Mouse (Mus musculus) hindbrain, embryonic 10.5 days (tissue): ENCODE data around the gene Krtap9-3. TPM values are rescaled to one million over a fixed set of nuclear protein-coding genes. Genes with fewer than 3 reads are reported as not detected.
"Not testable (repeated sequence)": the region's sequence is repeated elsewhere in the genome, so short reads cannot be mapped to it uniquely, and the experiment has no call there.

Source experiments
- DNase-seq: peaks from one replicate; pipeline ENCODE4 v3.0.0-alpha.2; 2017; ENCODE audit warnings: low spot score
- H3K27ac ChIP-seq: fragments of 300-500 bp; sonication (generic); 2 replicates; pipeline ENCODE4 v1.5.1; 2016; ENCODE audit warnings: mild to moderate bottlenecking, moderate library complexity
- H3K27me3 ChIP-seq: fragments of 300-500 bp; sonication (generic); 2 replicates; pipeline ENCODE4 v1.6.1; 2016; ENCODE audit warnings: mild to moderate bottlenecking; ENCODE audit not compliant: poor library complexity, insufficient read depth, severe bottlenecking
- H3K36me3 ChIP-seq: fragments of 300-500 bp; sonication (generic); 2 replicates; pipeline ENCODE4 v1.6.1; 2016; ENCODE audit warnings: mild to moderate bottlenecking, moderate library complexity
- H3K4me1 ChIP-seq: fragments of 300-500 bp; sonication (generic); replicated peaks from 2 replicates; pipeline ENCODE4 v1.6.1; 2016; ENCODE audit warnings: mild to moderate bottlenecking
- H3K4me3 ChIP-seq: fragments of 300-500 bp; sonication (generic); 2 replicates; pipeline ENCODE4 v1.5.1; 2016; ENCODE audit warnings: mild to moderate bottlenecking, moderate library complexity
- H3K9me3 ChIP-seq: fragments of 300-500 bp; sonication (generic); 2 replicates; pipeline ENCODE4 v1.6.1; 2016; ENCODE audit warnings: mild to moderate bottlenecking, moderate library complexity
- WGBS: fragments of 180-500 bp; shearing (Covaris S2); methylation state at CpG from one replicate; pipeline ENCODE4 v1.1.7; 2016; 5-methylcytosine and 5-hydroxymethylcytosine counted together
- polyA plus RNA-seq: library from polyadenylated mRNA; unstranded; fragments of >200 nt; fragmentation: Nextera tagmentation; extraction: Ambion mirVana; gene quantifications from 2 replicates; pipeline ENCODE4 v1.2.1, GENCODE M21; 2016

Krtap9-3 gene
- not detected in 2 replicates for polyA plus RNA-seq

DNA sequence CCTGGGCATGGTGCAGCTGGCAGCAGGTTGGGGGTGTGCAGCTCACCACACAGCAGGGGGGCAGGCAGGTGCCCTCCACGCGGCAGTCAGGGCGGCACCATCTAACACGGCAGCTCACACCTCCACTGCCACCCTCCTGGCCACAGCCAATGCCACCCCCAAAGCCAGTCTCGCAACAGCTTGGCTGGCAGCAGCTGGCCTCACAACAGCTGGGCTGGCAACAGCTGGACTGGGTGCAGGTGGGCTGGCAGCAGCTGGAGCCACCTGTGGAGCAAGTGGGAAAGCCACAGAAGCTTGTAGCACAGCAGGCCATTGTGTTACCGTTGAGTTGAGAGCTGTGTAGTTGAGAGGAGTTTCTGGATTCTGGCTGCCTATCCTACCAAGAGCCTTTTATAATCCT lies at the start of gene Krtap9-3:
Krtap9-3 (minus strand) TSS at position 364 of the 400 bp plus-strand sequence.
- 81% methylated on average over 6 of the region's 6 CpGs for WGBS
- H3K4me3 ChIP-seq: not testable (repeated sequence)

DNA sequence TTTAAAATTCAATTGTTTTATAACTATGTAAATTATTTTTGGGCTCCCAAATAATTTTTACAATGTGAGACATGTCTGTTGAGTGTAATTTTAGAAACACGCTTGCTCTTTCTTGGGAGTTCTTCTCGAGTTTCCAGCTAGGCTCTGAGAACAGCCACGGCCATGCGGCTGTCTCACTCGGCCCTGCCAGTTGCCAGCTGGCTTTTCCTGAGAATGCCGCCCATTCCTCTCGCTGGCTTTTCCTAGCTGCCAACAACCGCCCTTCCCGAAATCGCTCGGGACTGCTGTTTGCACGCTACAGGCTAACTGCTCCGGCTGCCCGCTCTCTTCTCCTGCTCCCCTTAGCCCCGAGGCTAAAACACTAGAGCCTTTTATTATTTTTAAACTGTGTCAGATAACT lies 48.5 kb upstream of the Krtap9-3 start:
- H3K27ac ChIP-seq: no peak overlapping the region
- no peaks in the 10 kb centered on the region for H3K27me3 ChIP-seq
- 90% methylated on average over 15 of the region's 15 CpGs for WGBS
- no peaks in the 10 kb centered on the region for H3K9me3 ChIP-seq
- H3K36me3 ChIP-seq: no peaks in the 10 kb centered on the region
- no peak for DNase-seq
- no peak overlapping the region for H3K4me3 ChIP-seq
- no peaks in the 10 kb centered on the region for H3K4me1 ChIP-seq

More for the DNA sequence above, at the start of gene Krtap9-3:
- H3K27me3 ChIP-seq, H3K4me1 ChIP-seq, H3K9me3 ChIP-seq, H3K27ac ChIP-seq, DNase-seq, H3K36me3 ChIP-seq: not testable (repeated sequence)

- no peaks in the 10 kb centered on the region for H3K9me3 ChIP-seq
- WGBS: 83% methylated on average over 3 of the region's 3 CpGs
- no peak overlapping the region for H3K27ac ChIP-seq
- H3K36me3 ChIP-seq: no peaks in the 10 kb centered on the region
- no peak for DNase-seq
- no peak overlapping the region for H3K4me3 ChIP-seq
- no peaks in the 10 kb centered on the region for H3K4me1 ChIP-seq
- H3K27me3 ChIP-seq: no peaks in the 10 kb centered on the region
Observed at GRCm38 (mm10) chr11:99644351-99644750, 46.4 kb upstream of the Krtap9-3 start.

DNA sequence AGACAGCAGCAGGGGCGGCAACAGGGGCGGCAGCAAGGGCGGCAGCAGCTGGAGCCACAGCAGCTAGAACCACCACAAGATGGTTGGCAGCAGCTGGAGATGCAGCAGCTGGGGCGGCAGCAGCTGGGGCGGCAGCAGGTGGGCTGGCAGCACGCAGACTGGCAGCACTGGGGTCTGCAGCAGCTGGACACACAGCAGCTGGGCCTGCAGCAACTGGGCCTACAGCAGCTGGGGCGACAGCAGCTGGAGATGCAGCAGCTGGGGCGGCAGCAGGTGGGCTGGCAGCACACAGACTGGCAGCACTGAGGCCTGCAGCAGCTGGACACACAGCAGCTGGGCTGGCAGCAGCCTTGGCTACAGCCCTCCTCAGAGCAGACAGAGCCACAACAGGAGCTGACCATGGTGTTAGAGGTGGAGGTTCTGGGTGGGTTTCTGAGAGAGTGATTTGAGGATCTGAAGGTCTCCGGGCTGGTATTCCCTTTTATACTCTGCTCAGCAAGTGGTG lies 45.8 kb upstream of the Krtap9-3 start, which contains the start of gene Krtap4-7:
Krtap4-7 (minus strand) TSS at position 455 of the 505 bp plus-strand sequence.
- not testable (repeated sequence) for H3K4me1 ChIP-seq, H3K27ac ChIP-seq, H3K4me3 ChIP-seq, H3K9me3 ChIP-seq, H3K27me3 ChIP-seq, H3K36me3 ChIP-seq, DNase-seq
- 81% methylated on average over 9 of the region's 9 CpGs for WGBS

DNA sequence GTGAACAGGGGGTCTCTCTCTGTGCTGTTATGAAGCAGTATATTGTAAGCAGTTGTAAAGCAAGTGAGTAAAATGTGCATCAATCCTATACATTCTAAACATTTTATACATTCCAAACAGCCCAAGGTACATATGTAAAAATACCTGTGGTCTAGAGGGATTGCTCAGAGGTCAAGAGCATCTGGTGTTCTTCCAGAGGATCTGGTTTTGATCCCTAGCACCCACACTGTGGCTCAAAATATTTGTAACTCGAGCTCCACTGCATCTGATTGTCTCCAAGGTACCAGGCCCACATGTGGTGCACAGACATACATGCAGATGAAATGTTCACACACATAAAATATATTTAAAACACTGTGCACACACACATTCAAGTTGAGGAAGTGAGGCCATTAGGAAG lies 43.0 kb upstream of the Krtap9-3 start:
- Histone ChIP-seq H3K27me3 (no peaks in the 10 kb centered on the region), H3K36me3 (no peaks in the 10 kb centered on the region), H3K4me1 (no peaks in the 10 kb centered on the region), H3K4me3 (no peak overlapping the region), H3K9me3 (no peaks in the 10 kb centered on the region), H3K27ac (no peak overlapping the region)
- 48% methylated on average over 1 of the region's 1 CpGs for WGBS
- DNase-seq: no peak

- H3K4me3 ChIP-seq: no peak overlapping the region
- no peaks in the 10 kb centered on the region for H3K9me3 ChIP-seq
- H3K36me3 ChIP-seq: no peaks in the 10 kb centered on the region
- no peaks in the 10 kb centered on the region for H3K27me3 ChIP-seq
- 90% methylated on average over 1 of the region's 1 CpGs for WGBS
- H3K27ac ChIP-seq: no peak overlapping the region
- DNase-seq: no peak
- H3K4me1 ChIP-seq: peaks cover 4% of the 10 kb centered on the region
Observed at GRCm38 (mm10) chr11:99637086-99637485, 39.2 kb upstream of the Krtap9-3 start.

DNA sequence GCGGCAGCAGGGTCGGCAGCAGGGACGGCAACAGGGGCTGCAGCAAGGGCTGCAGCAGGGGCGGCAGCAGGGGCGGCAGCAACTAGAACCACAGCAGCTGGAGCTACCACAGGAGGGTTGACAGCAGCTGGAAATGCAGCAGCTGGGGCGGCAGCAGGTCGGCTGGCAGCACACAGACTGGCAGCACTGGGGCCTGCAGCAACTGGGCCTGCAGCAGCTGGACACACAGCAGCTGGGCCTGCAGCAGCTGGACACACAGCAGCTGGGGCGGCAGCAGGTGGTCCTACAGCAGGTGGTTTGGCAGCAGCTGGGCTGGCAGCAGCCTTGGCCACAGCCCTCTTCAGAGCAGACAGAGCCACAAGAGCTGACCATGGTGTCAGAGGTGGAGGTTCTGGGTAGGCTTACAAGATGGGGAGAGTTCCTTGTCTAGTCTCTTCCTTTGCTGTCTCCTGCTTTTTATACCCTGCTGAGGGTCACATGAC lies 36.8 kb upstream of the Krtap9-3 start, which contains the start of gene Krtap4-2:
Krtap4-2 (minus strand) TSS at position 432 of the 482 bp plus-strand sequence.
- Histone ChIP-seq H3K27me3 (no peaks in the 10 kb centered on the region), H3K27ac (no peak within 1 kb of the TSS), H3K36me3 (no peaks in the 10 kb centered on the region), H3K4me1 (peaks cover 4% of the 10 kb centered on the region), H3K4me3 (no peak within 1 kb of the TSS), H3K9me3 (no peaks in the 10 kb centered on the region)
- DNase-seq: no peak
- 43% methylated on average over 8 of the region's 8 CpGs for WGBS

GRCm38 (mm10) chr11:99633293-99633692 lies 35.4 kb upstream of the Krtap9-3 start:
- H3K36me3 ChIP-seq: no peaks in the 10 kb centered on the region
- H3K4me3 ChIP-seq: no peak overlapping the region
- DNase-seq: no peak
- WGBS: 81% methylated on average over 2 of the region's 2 CpGs
- no peak overlapping the region for H3K27ac ChIP-seq
- H3K27me3 ChIP-seq: no peaks in the 10 kb centered on the region
- H3K4me1 ChIP-seq: peaks cover 4% of the 10 kb centered on the region
- no peaks in the 10 kb centered on the region for H3K9me3 ChIP-seq

- H3K27me3 ChIP-seq: no peaks in the 10 kb centered on the region
- 85% methylated on average over 3 of the region's 3 CpGs for WGBS
- H3K9me3 ChIP-seq: no peaks in the 10 kb centered on the region
- H3K4me1 ChIP-seq: peaks cover 4% of the 10 kb centered on the region
- H3K27ac ChIP-seq: no peak overlapping the region
- no peak for DNase-seq
- no peaks in the 10 kb centered on the region for H3K36me3 ChIP-seq
- no peak overlapping the region for H3K4me3 ChIP-seq
Observed at GRCm38 (mm10) chr11:99630890-99631289, 33.0 kb upstream of the Krtap9-3 start.

DNA sequence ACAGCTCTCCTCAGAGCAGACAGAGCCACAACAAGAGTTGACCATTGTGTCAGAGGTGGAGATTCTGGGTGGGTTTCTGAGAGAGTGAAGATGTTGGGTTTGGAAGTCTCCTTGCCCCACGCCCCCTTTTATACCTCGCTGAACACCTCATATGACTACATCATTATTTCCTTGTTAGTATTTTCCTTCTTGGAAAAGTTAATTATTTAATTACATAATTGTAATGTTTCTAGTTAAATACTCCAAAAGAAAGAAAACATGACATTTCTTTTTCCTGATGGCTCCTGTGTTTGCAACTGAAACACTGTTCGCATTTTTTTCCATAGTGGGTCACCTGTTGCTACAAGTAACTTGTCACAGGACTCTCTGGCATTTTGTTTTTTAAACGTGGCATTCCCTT lies 30.2 kb upstream of the Krtap9-3 start, which contains the start of gene Krtap4-1:
Krtap4-1 (minus strand) TSS at position 101 of the 400 bp plus-strand sequence.
- Histone ChIP-seq H3K4me3 (no peak within 1 kb of the TSS), H3K27ac (no peak within 1 kb of the TSS), H3K9me3 (no peaks in the 10 kb centered on the region), H3K4me1 (no peaks in the 10 kb centered on the region), H3K36me3 (no peaks in the 10 kb centered on the region), H3K27me3 (no peaks in the 10 kb centered on the region)
- 78% methylated on average over 4 of the region's 4 CpGs for WGBS
- DNase-seq: no peak

- no peaks in the 10 kb centered on the region for H3K36me3 ChIP-seq
- no peak for DNase-seq
- no peak within 1 kb of the TSS for H3K27ac ChIP-seq
- no peak within 1 kb of the TSS for H3K4me3 ChIP-seq
- no peaks in the 10 kb centered on the region for H3K27me3 ChIP-seq
- 87% methylated on average over 2 of the region's 2 CpGs for WGBS
- H3K9me3 ChIP-seq: no peaks in the 10 kb centered on the region
- no peaks in the 10 kb centered on the region for H3K4me1 ChIP-seq
Observed at GRCm38 (mm10) chr11:99620335-99620734, 22.4 kb upstream of the Krtap9-3 start, which contains the start of gene Gm11562. Gene Gm11562 (minus strand): TSS chr11:99620435.

- WGBS: 82% methylated on average over 3 of the region's 3 CpGs
Observed at GRCm38 (mm10) chr11:99614796-99615363, 17.0 kb upstream of the Krtap9-3 start, which contains the start of gene Krtap2-4. Gene Krtap2-4 (minus strand): TSS chr11:99614846.

GRCm38 (mm10) chr11:99610089-99610488 lies 12.2 kb upstream of the Krtap9-3 start, which contains the start of gene Gm11937:
Gene Gm11937 (minus strand): TSS chr11:99610189.
- H3K27me3 ChIP-seq, H3K36me3 ChIP-seq, H3K9me3 ChIP-seq, H3K27ac ChIP-seq, H3K4me1 ChIP-seq, H3K4me3 ChIP-seq, DNase-seq: not testable (repeated sequence)
- 66% methylated on average over 2 of the region's 2 CpGs for WGBS

More at GRCm38 (mm10) chr11:99614796-99615363, 17.0 kb upstream of the Krtap9-3 start, which contains the start of gene Krtap2-4:
- no peaks in the 10 kb centered on the region for H3K36me3 ChIP-seq
- H3K27ac ChIP-seq: no peak within 1 kb of the TSS
- H3K9me3 ChIP-seq: no peaks in the 10 kb centered on the region
- no peak for DNase-seq
- no peak within 1 kb of the TSS for H3K4me3 ChIP-seq
- H3K27me3 ChIP-seq: no peaks in the 10 kb centered on the region
- no peaks in the 10 kb centered on the region for H3K4me1 ChIP-seq
